Mouse (Mus musculus) liver, embryonic 16.5 days (tissue): ENCODE measurements at regions not wholly inside any gene's neighbourhood (a gene's known extent, or its start where the extent isn't known, plus 50 kb on each side); places are given as distances from the start of the nearest gene placed in this dataset.

Experiments
- ATAC-seq: fragments of 200-750 bp; cut with Nextera tagmentation; 2 replicates; pipeline ENCODE4 v1.8.0; 2017; ENCODE audit warnings: low read depth, mild to moderate bottlenecking, moderate number of reproducible peaks, moderate library complexity
- H3K27ac ChIP-seq: fragments of 300-500 bp; sonication (generic); 2 replicates; pipeline ENCODE4 v1.5.1; 2014; ENCODE audit warnings: mild to moderate bottlenecking, low read length
- H3K27me3 ChIP-seq: fragments of 300-500 bp; sonication (generic); 2 replicates; pipeline ENCODE4 v1.6.1; 2014; ENCODE audit warnings: low read depth, low read length, mixed read lengths; ENCODE audit not compliant: control insufficient read depth, insufficient read depth
- H3K36me3 ChIP-seq: fragments of 300-500 bp; sonication (generic); 2 replicates; pipeline ENCODE4 v1.6.1; 2014; ENCODE audit warnings: mild to moderate bottlenecking; ENCODE audit not compliant: control insufficient read depth, insufficient read depth
- H3K4me1 ChIP-seq: fragments of 300-500 bp; sonication (generic); 2 replicates; pipeline ENCODE4 v1.6.1; 2014; ENCODE audit warnings: low read depth, low read length, mixed read lengths; ENCODE audit not compliant: control insufficient read depth
- H3K4me2 ChIP-seq: fragments of 300-500 bp; sonication (generic); 2 replicates; pipeline ENCODE4 v1.6.1; 2014; ENCODE audit warnings: low read depth, low read length, mixed read lengths
- H3K4me3 ChIP-seq: fragments of 300-500 bp; sonication (generic); 2 replicates; pipeline ENCODE4 v1.5.1; 2014; ENCODE audit warnings: low read depth, mild to moderate bottlenecking, low read length
- H3K9ac ChIP-seq: fragments of 300-500 bp; sonication (generic); 2 replicates; pipeline ENCODE4 v1.6.1; 2014; ENCODE audit warnings: low read depth, low read length
- H3K9me3 ChIP-seq: fragments of 300-500 bp; sonication (generic); replicated peaks from 2 replicates; pipeline ENCODE4 v1.6.1; 2016; ENCODE audit warnings: low read length; ENCODE audit not compliant: control insufficient read depth
- WGBS: fragments of 180-500 bp; shearing (Covaris S2); extraction: QIAGEN DNeasy Blood & Tissue Kit; methylation state at CpG from one replicate; pipeline ENCODE4 v1.1.7; 2014; ENCODE audit not compliant: insufficient replicate concordance; 5-methylcytosine and 5-hydroxymethylcytosine counted together

DNA sequence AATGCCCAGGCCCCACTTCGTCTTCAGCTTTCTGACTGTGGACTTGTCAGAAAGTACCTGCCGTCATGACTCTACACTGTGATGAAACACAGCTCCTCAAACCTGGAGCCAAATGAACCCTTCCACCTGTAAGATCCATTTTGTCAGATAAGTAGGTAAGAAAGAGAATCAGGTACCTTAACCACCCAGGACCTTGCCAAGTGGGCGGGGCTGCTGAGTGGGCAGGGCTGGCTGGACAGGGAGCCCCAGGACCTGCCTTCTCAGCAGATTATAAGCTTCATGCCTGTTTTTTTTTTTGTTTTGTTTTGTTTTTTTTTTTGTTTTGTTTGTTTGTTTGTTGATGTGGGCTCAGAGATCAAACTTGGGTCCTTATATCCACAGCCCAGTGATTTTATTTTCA lies 311.8 kb upstream of the Pabpc6 start:
- Histone ChIP-seq H3K27ac (no peak overlapping the region), H3K27me3 (no peaks in the 10 kb centered on the region), H3K36me3 (no peaks in the 10 kb centered on the region), H3K4me3 (no peak overlapping the region), H3K9ac (no peak overlapping the region), H3K4me1 (no peaks in the 10 kb centered on the region), H3K9me3 (no peaks in the 10 kb centered on the region), H3K4me2 (no peak overlapping the region)
- 56% methylated on average over 3 of the region's 3 CpGs for WGBS
- no peak for ATAC-seq

DNA sequence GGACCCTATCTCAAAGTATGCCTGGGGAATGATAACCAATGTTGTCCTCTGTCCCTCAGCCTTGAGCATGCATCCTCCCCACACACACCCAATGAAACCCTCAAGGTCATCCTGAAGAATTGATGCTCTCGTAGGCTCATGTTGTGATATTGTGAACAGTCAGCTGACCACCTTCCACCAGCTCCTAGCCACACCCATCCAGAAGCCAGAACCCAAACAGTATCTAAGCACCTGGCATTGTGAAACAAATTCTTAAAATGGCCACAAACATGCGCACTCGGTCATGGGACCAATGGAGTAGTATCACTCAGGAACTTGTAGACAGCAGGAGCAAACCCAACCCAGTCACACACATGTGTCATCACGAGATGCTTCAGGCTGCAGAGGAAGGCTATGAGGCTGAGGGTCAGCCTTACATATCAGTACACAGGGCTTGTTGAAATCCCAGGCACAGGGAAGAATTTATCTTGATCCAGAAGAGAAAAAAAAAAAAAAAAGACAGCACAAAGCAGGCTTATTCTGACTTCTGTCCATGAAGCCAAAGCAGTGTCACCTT lies 307.4 kb upstream of the Pabpc6 start:
- Histone ChIP-seq H3K27ac (no peak overlapping the region), H3K9me3 (no peaks in the 10 kb centered on the region), H3K4me2 (no peak overlapping the region), H3K4me3 (no peak overlapping the region), H3K4me1 (no peaks in the 10 kb centered on the region), H3K9ac (no peak overlapping the region), H3K27me3 (no peaks in the 10 kb centered on the region), H3K36me3 (no peaks in the 10 kb centered on the region)
- ATAC-seq, result no peak
- 55% methylated on average over 4 of the region's 4 CpGs for WGBS

DNA sequence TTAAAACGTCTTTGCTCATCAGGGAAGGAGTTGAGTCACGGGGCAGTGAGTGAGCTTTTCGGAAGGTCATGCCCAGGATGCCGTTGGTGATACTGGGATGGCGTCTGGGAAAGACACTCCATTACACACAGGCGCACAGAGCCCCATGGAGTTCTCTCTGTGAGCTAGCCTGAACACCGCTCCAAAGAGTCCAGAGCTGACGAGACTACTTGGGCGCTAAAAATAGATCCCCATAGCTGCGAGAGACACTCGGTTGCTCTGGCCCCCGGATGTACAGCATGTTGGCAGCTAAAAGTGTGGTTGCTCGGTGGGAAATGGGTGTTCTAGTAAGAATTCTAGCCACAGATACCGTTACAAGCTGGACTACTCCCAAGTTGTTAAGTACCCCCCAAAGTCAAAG lies 306.5 kb upstream of the Pabpc6 start:
- WGBS, result 50% methylated on average over 14 of the region's 14 CpGs
- no peak overlapping the region for H3K9ac ChIP-seq

GRCm38 (mm10) chr17:9975153-9975552 lies 305.6 kb upstream of the Pabpc6 start:
- WGBS, result 62% methylated on average over 1 of the region's 1 CpGs
- no peak for ATAC-seq

More for the DNA sequence above, 306.5 kb upstream of the Pabpc6 start:
- ATAC-seq, result no peak
- no peak overlapping the region for H3K4me3 ChIP-seq
- no peaks in the 10 kb centered on the region for H3K36me3 ChIP-seq
- H3K4me1 ChIP-seq, result no peaks in the 10 kb centered on the region
- H3K4me2 ChIP-seq, result no peak overlapping the region
- H3K9me3 ChIP-seq, result no peaks in the 10 kb centered on the region
- H3K27me3 ChIP-seq, result no peaks in the 10 kb centered on the region
- H3K27ac ChIP-seq, result no peak overlapping the region

GRCm38 (mm10) chr17:9967988-9968387 lies 298.5 kb upstream of the Pabpc6 start:
- H3K4me2 ChIP-seq, result no peak overlapping the region
- ATAC-seq, result peak; percentile 50
- H3K27me3 ChIP-seq, result no peaks in the 10 kb centered on the region
- WGBS, result 16% methylated on average over 7 of the region's 7 CpGs
- H3K36me3 ChIP-seq, result no peaks in the 10 kb centered on the region
- no peak overlapping the region for H3K27ac ChIP-seq
- no peaks in the 10 kb centered on the region for H3K4me1 ChIP-seq
- no peak overlapping the region for H3K4me3 ChIP-seq
- no peak overlapping the region for H3K9ac ChIP-seq
- H3K9me3 ChIP-seq, result no peaks in the 10 kb centered on the region

More at GRCm38 (mm10) chr17:9975153-9975552, 305.6 kb upstream of the Pabpc6 start:
- no peaks in the 10 kb centered on the region for H3K27me3 ChIP-seq
- H3K4me1 ChIP-seq, result no peaks in the 10 kb centered on the region
- H3K9ac ChIP-seq, result no peak overlapping the region
- H3K9me3 ChIP-seq, result no peaks in the 10 kb centered on the region
- H3K4me2 ChIP-seq, result no peak overlapping the region
- H3K36me3 ChIP-seq, result no peaks in the 10 kb centered on the region
- no peak overlapping the region for H3K4me3 ChIP-seq
- no peak overlapping the region for H3K27ac ChIP-seq

DNA sequence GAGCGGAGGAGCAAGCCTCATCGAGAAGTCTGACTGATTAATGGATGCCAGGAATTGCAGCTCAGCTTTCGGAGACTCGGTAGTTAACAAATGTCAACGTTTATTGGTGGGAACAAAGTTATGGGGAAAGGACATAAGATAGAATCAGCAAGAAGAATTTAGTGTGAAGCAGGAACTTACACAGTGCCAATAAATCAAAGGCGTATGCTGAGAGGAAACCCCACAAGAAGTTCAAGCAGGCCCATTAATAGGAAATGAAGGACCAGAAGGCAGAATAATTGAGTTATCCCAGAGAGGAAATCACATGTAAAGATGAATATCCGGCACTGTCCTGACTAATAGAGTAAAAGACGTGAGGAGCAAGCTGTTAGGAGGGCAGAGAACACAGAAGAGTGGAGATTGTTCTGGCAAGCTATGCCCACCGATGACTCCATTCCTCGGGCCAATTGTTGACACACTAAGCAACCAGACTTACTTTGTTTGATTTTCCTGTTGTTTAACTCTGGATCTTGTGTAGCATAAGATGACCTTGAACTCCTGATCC lies 293.4 kb upstream of the Pabpc6 start:
- H3K27ac ChIP-seq, result no peak overlapping the region
- no peaks in the 10 kb centered on the region for H3K9me3 ChIP-seq
- H3K4me3 ChIP-seq, result no peak overlapping the region
- no peaks in the 10 kb centered on the region for H3K27me3 ChIP-seq
- WGBS, result 46% methylated on average over 10 of the region's 10 CpGs
- H3K9ac ChIP-seq, result no peak overlapping the region
- no peaks in the 10 kb centered on the region for H3K4me1 ChIP-seq
- no peak overlapping the region for H3K4me2 ChIP-seq
- no peak for ATAC-seq
- no peaks in the 10 kb centered on the region for H3K36me3 ChIP-seq

GRCm38 (mm10) chr17:9948985-9949667 lies 279.6 kb upstream of the Pabpc6 start:
- Histone ChIP-seq H3K9ac (no peak overlapping the region), H3K4me1 (no peaks in the 10 kb centered on the region), H3K4me3 (no peak overlapping the region), H3K36me3 (no peaks in the 10 kb centered on the region), H3K27me3 (no peaks in the 10 kb centered on the region), H3K9me3 (no peaks in the 10 kb centered on the region), H3K4me2 (no peak overlapping the region), H3K27ac (no peak overlapping the region)
- no peak for ATAC-seq
- 49% methylated on average over 3 of the region's 3 CpGs for WGBS

GRCm38 (mm10) chr17:9947609-9948008 lies 278.1 kb upstream of the Pabpc6 start:
- Histone ChIP-seq H3K4me1 (no peaks in the 10 kb centered on the region), H3K9ac (no peak overlapping the region), H3K4me3 (no peak overlapping the region), H3K36me3 (no peaks in the 10 kb centered on the region), H3K4me2 (no peak overlapping the region), H3K9me3 (no peaks in the 10 kb centered on the region), H3K27ac (no peak overlapping the region), H3K27me3 (no peaks in the 10 kb centered on the region)
- 62% methylated on average over 7 of the region's 7 CpGs for whole genome bisulfite sequencing
- ATAC-seq, result no peak

- no peaks in the 10 kb centered on the region for H3K4me1 ChIP-seq
- H3K4me2 ChIP-seq, result no peak overlapping the region
- H3K9me3 ChIP-seq, result no peaks in the 10 kb centered on the region
- H3K27me3 ChIP-seq, result no peaks in the 10 kb centered on the region
- H3K36me3 ChIP-seq, result no peaks in the 10 kb centered on the region
- H3K4me3 ChIP-seq, result no peak overlapping the region
- no peak for ATAC-seq
- WGBS, result 55% methylated on average over 8 of the region's 8 CpGs
- no peak overlapping the region for H3K27ac ChIP-seq
- no peak overlapping the region for H3K9ac ChIP-seq
Observed at GRCm38 (mm10) chr17:9944513-9944912, 275.0 kb upstream of the Pabpc6 start.
